Mouse (Mus musculus) c-Kit-positive CD71-positive TER-119-positive erythroid progenitor cells, embryonic 14.5 days (primary cell): ENCODE measurements at regions not wholly inside any gene's neighbourhood (a gene's known extent, or its start where the extent isn't known, plus 50 kb on each side); places are given as distances from the start of the nearest gene placed in this dataset.
"Not testable (repeated sequence)": the region's sequence is repeated elsewhere in the genome, so short reads cannot be mapped to it uniquely, and the experiment has no call there.

ENCODE experiments used
- DNase-seq: peaks from one replicate; pipeline ENCODE4 v3.0.0-alpha.2; 2013; ENCODE audit warnings: low spot score

GRCm38 (mm10) chr6:4149663-4150062 lies 62.9 kb upstream of the Bet1 start:
- DNase-seq: no peak

GRCm38 (mm10) chr6:4158293-4158692 lies 71.5 kb upstream of the Bet1 start:
- no peak for DNase-seq

GRCm38 (mm10) chr6:4163733-4164132 lies 77.0 kb upstream of the Bet1 start:
- no peak for DNase-seq

- DNase-seq: no peak
Observed at GRCm38 (mm10) chr6:4167112-4167511, 80.3 kb upstream of the Bet1 start.

GRCm38 (mm10) chr6:4167757-4168156 lies 81.0 kb upstream of the Bet1 start:
- no peak for DNase-seq

- DNase-seq: no peak
Observed at GRCm38 (mm10) chr6:4171561-4171960, 84.8 kb upstream of the Bet1 start.

GRCm38 (mm10) chr6:4187683-4188082 lies 100.9 kb upstream of the Bet1 start:
- DNase-seq: no peak

GRCm38 (mm10) chr6:4190976-4191375 lies 104.2 kb upstream of the Bet1 start:
- DNase-seq: not testable (repeated sequence)

- no peak for DNase-seq
Observed at GRCm38 (mm10) chr6:4193286-4193685, 106.5 kb upstream of the Bet1 start.

GRCm38 (mm10) chr6:4201176-4201575 lies 114.4 kb upstream of the Bet1 start:
- DNase-seq: no peak

GRCm38 (mm10) chr6:4205681-4206080 lies 118.9 kb upstream of the Bet1 start:
- DNase-seq: no peak

GRCm38 (mm10) chr6:4245265-4246112 lies 158.7 kb upstream of the Bet1 start:
- no peak for DNase-seq

GRCm38 (mm10) chr6:4246113-4246419 lies 159.3 kb upstream of the Bet1 start:
- DNase-seq: no peak

- no peak for DNase-seq
Observed at GRCm38 (mm10) chr6:4276607-4277006, 189.8 kb upstream of the Bet1 start.

GRCm38 (mm10) chr6:4277245-4277890 lies 190.6 kb upstream of the Bet1 start:
- no peak for DNase-seq

GRCm38 (mm10) chr6:4291380-4291779 lies 204.6 kb upstream of the Bet1 start:
- DNase-seq: no peak

GRCm38 (mm10) chr6:4303410-4303809 lies 201.2 kb upstream of the Col1a2 start:
- DNase-seq: not testable (repeated sequence)

- DNase-seq: no peak
Observed at GRCm38 (mm10) chr6:4349953-4350352, 154.7 kb upstream of the Col1a2 start.

- no peak for DNase-seq
Observed at GRCm38 (mm10) chr6:4362220-4362619, 142.4 kb upstream of the Col1a2 start.

GRCm38 (mm10) chr6:4375465-4376037 lies 129.1 kb upstream of the Col1a2 start:
- DNase-seq: no peak

GRCm38 (mm10) chr6:4396808-4397207 lies 107.8 kb upstream of the Col1a2 start:
- DNase-seq: no peak

- DNase-seq: no peak
Observed at GRCm38 (mm10) chr6:4397695-4398598, 106.7 kb upstream of the Col1a2 start.
